Mouse (Mus musculus) liver, postnatal 0 days (tissue): Measurements from ENCODE around the gene Vcl.

Experiments
- CTCF ChIP-seq: sonication (generic); IDR thresholded peaks from 2 replicates; pipeline ENCODE4 v1.5.1; 2016; ENCODE audit warnings: antibody characterized with exemption, low read depth
- EP300 ChIP-seq: IDR thresholded peaks from 2 replicates; pipeline ENCODE4 v1.6.1; 2016; ENCODE audit warnings: antibody characterized with exemption, low read depth, mild to moderate bottlenecking

GRCm38 (mm10) chr14:20994475-20994874 is 65.3 kb downstream of the Vcl start:
- TF ChIP-seq CTCF (peak; percentile 16; the same call in 1 of the 2 replicates), EP300 (no peak)
